In the genomic region with DNA sequence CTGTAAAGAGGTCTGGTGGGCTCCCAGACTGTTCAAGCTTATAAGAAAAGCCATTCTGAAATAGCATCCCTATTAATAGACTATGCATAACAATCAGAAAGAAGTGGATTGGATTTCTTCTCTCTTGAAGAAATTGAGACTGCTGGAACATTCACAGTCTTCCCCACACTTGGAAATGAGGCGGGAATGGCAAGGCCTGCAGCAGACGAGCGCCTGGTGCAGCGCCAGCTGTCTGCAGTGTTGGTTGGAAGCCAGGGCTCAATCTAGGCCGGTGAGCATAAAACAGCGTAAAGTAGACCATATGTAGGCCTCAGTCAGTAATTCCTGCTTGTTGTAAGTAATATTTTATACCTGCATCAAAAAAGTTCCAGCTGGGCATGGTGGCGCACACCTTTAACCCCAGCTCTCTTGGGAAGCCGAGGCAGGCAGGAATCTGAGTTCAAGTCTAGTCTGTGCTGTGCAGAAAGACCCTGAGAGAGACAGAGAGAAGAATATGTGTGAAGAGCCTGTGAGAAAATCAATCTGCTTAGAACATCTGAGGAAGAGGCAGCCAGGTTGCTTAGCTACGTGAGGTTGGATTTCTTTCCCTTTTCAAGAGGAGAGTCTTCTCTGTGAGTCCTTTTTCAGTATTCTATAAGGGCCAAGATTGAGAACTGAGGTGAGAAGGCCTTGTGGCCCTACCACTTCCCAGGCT, we compare ENCODE assay signal across 9 mouse cellular contexts. TPM values are rescaled to one million over a fixed set of nuclear protein-coding genes. Genes with fewer than 3 reads are reported as not detected.
DNase-seq lines count a peak whose midpoint lies in the region; ATAC-seq lines count a peak whose summit lies in the region.
"Had no signal": no experiment of that assay in that cellular context is flagged by ENCODE, and none has a peak within 500 bp of the region (broad histone marks: within the 10 kb centered on the region; RNA-seq: fewer than 3 reads in every experiment).

No protein-coding gene starts in this region.

- H3K36me3 ChIP-seq in embryonic facial prominence, embryonic 14.5 days (ENCODE audit: control insufficient read depth, insufficient read depth, low read length): peaks cover 31% of the 10 kb centered on the region

- H3K27ac ChIP-seq in embryonic facial prominence, embryonic 14.5 days (replicated peaks; ENCODE audit: low read depth, low read length): peak overlapping the region; percentile 15; the same call in 1 of the 2 replicates

- H3K4me2 ChIP-seq in embryonic facial prominence, embryonic 14.5 days (ENCODE audit: low read depth, low read length): no peak overlapping the region

- H3K4me1 ChIP-seq in embryonic facial prominence, embryonic 14.5 days (ENCODE audit: control insufficient read depth, insufficient read depth, low read length): peaks cover 14% of the 10 kb centered on the region; the same call in 1 of the 2 replicates

- H3K4me3 ChIP-seq in embryonic facial prominence, embryonic 14.5 days (ENCODE audit: low read depth, low read length): no peak overlapping the region

- no peak overlapping the region for H3K9ac ChIP-seq in embryonic facial prominence, embryonic 14.5 days (ENCODE audit: low read depth, low read length)

- WGBS in embryonic facial prominence, embryonic 14.5 days: 63% methylated on average over 9 of the region's 9 CpGs

- H3K9me3 ChIP-seq in embryonic facial prominence, embryonic 14.5 days (ENCODE audit: control insufficient read depth, low read length): no peaks in the 10 kb centered on the region

- peak; percentile 58; the same call in 1 of the 2 replicates for ATAC-seq in embryonic facial prominence, embryonic 14.5 days (ENCODE audit: low read depth)
- ATAC-seq in erythroblast, adult 5-6 weeks (replicated peaks; ENCODE audit: low FRiP score, poor library complexity, severe bottlenecking): no peak

- no peaks in the 10 kb centered on the region for H3K27me3 ChIP-seq in embryonic facial prominence, embryonic 14.5 days (replicated peaks; ENCODE audit: control insufficient read depth, insufficient read depth, low read length)

- intact Hi-C loops in heart, postnatal 25 days (cut with DNase I): no loop called here

- peak; percentile 49 for DNase-seq in lung, postnatal 10 days
- no peak for DNase-seq in lung, postnatal 25 days (ENCODE audit: low spot score)
- DNase-seq in embryonic facial prominence, embryonic 14.5 days (ENCODE audit: low spot score): peak; percentile 79
- DNase-seq in layer of hippocampus, postnatal 10 days (ENCODE audit: low spot score in 2 of 2): peak; percentile 41 to 62
- DNase-seq in right cerebral cortex, postnatal 25 days: peak; percentile 76
- no peak for DNase-seq in heart, postnatal 25 days (ENCODE audit: low spot score)
- no peak for DNase-seq in B cell, adult 2 months
- DNase-seq: kidney, adult 8-10 months had no signal

RNA-seq across cellular contexts. Expression of a gene that starts 8.5 kb away (rescaled TPM):
- polyA plus RNA-seq in embryonic facial prominence, embryonic 14.5 days (2014; fragmentation: Nextera tagmentation; extraction: Ambion mirVana): 138 and 147 TPM in 2 replicates
- total RNA-seq in layer of hippocampus, postnatal 10 days (2021): 10 to 100 TPM; 80.3 to 84.0 TPM
- total RNA-seq in heart, postnatal 25 days (2021): 10 to 100 TPM; 73.2 to 73.8 TPM
- 27.9 and 36.6 TPM in 2 replicates for total RNA-seq in erythroblast, adult 5-6 weeks (2015; ENCODE audit: low replicate concordance)
- total RNA-seq in erythroblast, adult 5-6 weeks (2017; ENCODE audit: low replicate concordance): 26.9 and 28.7 TPM in 2 replicates

RNA-seq across cellular contexts. Expression of a gene that starts 9.0 kb away (rescaled TPM):
- polyA plus RNA-seq in embryonic facial prominence, embryonic 14.5 days (2014; fragmentation: Nextera tagmentation; extraction: Ambion mirVana): 13.7 and 13.9 TPM in 2 replicates
- total RNA-seq in layer of hippocampus, postnatal 10 days (2021): 1 to 10 TPM; 6.5 to 8.9 TPM
- total RNA-seq in heart, postnatal 25 days (2021): 10 to 100 TPM; 10.1 to 10.7 TPM
- 0.84 and 6.5 TPM in 2 replicates for total RNA-seq in erythroblast, adult 5-6 weeks (2015; ENCODE audit: low replicate concordance)
- total RNA-seq in erythroblast, adult 5-6 weeks (2017; ENCODE audit: low replicate concordance): 1.8 and 2.0 TPM in 2 replicates

Comparison
In these comparisons a context has a peak if more than half of its experiments do, and no peak if none do; other contexts are left out.
1. DNase-seq: peak in lung, postnatal 10 days (single experiment), embryonic facial prominence, embryonic 14.5 days (single experiment), layer of hippocampus, postnatal 10 days (2 of 2) and right cerebral cortex, postnatal 25 days (single experiment); none in lung, postnatal 25 days (single experiment), heart, postnatal 25 days (single experiment) and B cell, adult 2 months (0 of 2).